Mouse (Mus musculus) intestine, postnatal 0 days (tissue): ENCODE data around the gene Adcyap1. TPM values are rescaled to one million over a fixed set of nuclear protein-coding genes. Genes with fewer than 3 reads are reported as not detected.

Source experiments
- ATAC-seq: fragments of 200-750 bp; cut with Nextera tagmentation; 2 replicates; pipeline ENCODE4 v1.8.0; 2017; ENCODE audit warnings: mild to moderate bottlenecking, moderate TSS enrichment, moderate library complexity
- H3K27ac ChIP-seq: fragments of 300-500 bp; sonication (generic); 2 replicates; pipeline ENCODE4 v1.5.1; 2014; ENCODE audit warnings: mild to moderate bottlenecking, low read depth, low read length, moderate library complexity
- H3K27me3 ChIP-seq: fragments of 300-500 bp; sonication (generic); replicated peaks from 2 replicates; pipeline ENCODE4 v1.6.1; 2014; ENCODE audit warnings: low read length, mixed read lengths; ENCODE audit not compliant: control insufficient read depth, insufficient read depth
- H3K36me3 ChIP-seq: fragments of 300-500 bp; sonication (generic); 2 replicates; pipeline ENCODE4 v1.6.1; 2014; ENCODE audit warnings: mild to moderate bottlenecking, moderate library complexity; ENCODE audit not compliant: control insufficient read depth, insufficient read depth
- H3K4me1 ChIP-seq: fragments of 300-500 bp; sonication (generic); replicated peaks from 2 replicates; pipeline ENCODE4 v1.6.1; 2014; ENCODE audit warnings: antibody characterized with exemption, low read length, mixed read lengths; ENCODE audit not compliant: control insufficient read depth, insufficient read depth
- H3K4me2 ChIP-seq: fragments of 300-500 bp; sonication (generic); replicated peaks from 2 replicates; pipeline ENCODE4 v1.6.1; 2014; ENCODE audit warnings: low read depth, mild to moderate bottlenecking, moderate library complexity
- H3K4me3 ChIP-seq: fragments of 300-500 bp; sonication (generic); 2 replicates; pipeline ENCODE4 v1.5.1; 2014; ENCODE audit warnings: low read depth, low read length
- H3K9ac ChIP-seq: fragments of 300-500 bp; sonication (generic); 2 replicates; pipeline ENCODE4 v1.6.1; 2014; ENCODE audit warnings: mild to moderate bottlenecking, low read depth, low read length
- H3K9me3 ChIP-seq: fragments of 300-500 bp; sonication (generic); 2 replicates; pipeline ENCODE4 v1.6.1; 2016; ENCODE audit warnings: mixed run types; ENCODE audit not compliant: control insufficient read depth
- CTCF ChIP-seq: sonication (generic); IDR thresholded peaks from 2 replicates; pipeline ENCODE4 v1.5.1; 2016; ENCODE audit warnings: low read depth, mild to moderate bottlenecking, control low read depth, antibody characterized with exemption, moderate library complexity
- WGBS: fragments of 180-500 bp; shearing (Covaris S2); extraction: QIAGEN DNeasy Blood & Tissue Kit; methylation state at CpG from one replicate; pipeline ENCODE4 v1.1.7; 2014; 5-methylcytosine and 5-hydroxymethylcytosine counted together
- polyA plus RNA-seq: library from polyadenylated mRNA; unstranded; fragments of >200 nt; fragmentation: Nextera tagmentation; extraction: Ambion mirVana; gene quantifications from 2 replicates; pipeline ENCODE4 v1.2.1, GENCODE M21; 2015

The Adcyap1 gene
- polyA plus RNA-seq, 1 experiment from 2014 or later, result 0.99 TPM

GRCm38 (mm10) chr17:93217785-93218184 is 19.0 kb downstream of the Adcyap1 start:
- WGBS, result 78% methylated on average over 6 of the region's 6 CpGs
- H3K27me3 ChIP-seq, result no peaks in the 10 kb centered on the region
- no peak overlapping the region for H3K4me3 ChIP-seq
- no peaks in the 10 kb centered on the region for H3K36me3 ChIP-seq
- no peak overlapping the region for H3K4me2 ChIP-seq
- TF ChIP-seq CTCF, result no peak
- H3K27ac ChIP-seq, result no peak overlapping the region
- no peaks in the 10 kb centered on the region for H3K4me1 ChIP-seq
- no peak overlapping the region for H3K9ac ChIP-seq
- no peaks in the 10 kb centered on the region for H3K9me3 ChIP-seq
- ATAC-seq, result no peak

DNA sequence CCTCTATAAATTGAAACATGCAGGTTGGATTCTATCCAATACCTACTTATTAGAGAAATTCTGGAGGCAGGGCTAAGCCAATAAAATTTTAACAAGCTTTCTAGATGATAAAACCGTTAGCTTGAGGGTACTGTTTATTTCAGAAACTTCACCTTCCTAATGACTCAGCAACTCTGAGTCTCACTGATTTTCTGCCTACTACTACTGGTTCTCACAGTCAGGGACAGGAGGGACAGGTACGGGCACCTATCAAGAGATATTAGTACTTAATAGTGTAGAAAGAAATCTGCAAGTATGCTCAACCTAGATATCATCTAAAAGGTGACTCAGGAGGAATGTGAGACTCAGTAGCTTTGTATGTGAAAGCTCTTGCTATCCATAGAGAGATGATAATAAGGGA is 19.8 kb downstream of the Adcyap1 start:
- H3K4me1 ChIP-seq, result no peaks in the 10 kb centered on the region
- H3K36me3 ChIP-seq, result no peaks in the 10 kb centered on the region
- 67% methylated on average over 2 of the region's 2 CpGs for WGBS
- no peak for TF ChIP-seq CTCF
- no peaks in the 10 kb centered on the region for H3K27me3 ChIP-seq
- H3K27ac ChIP-seq, result no peak overlapping the region
- no peak overlapping the region for H3K9ac ChIP-seq
- no peaks in the 10 kb centered on the region for H3K9me3 ChIP-seq
- no peak for ATAC-seq
- no peak overlapping the region for H3K4me2 ChIP-seq
- H3K4me3 ChIP-seq, result no peak overlapping the region

GRCm38 (mm10) chr17:93237355-93237754 is 38.5 kb downstream of the Adcyap1 start:
- Histone ChIP-seq H3K4me3 (no peak overlapping the region), H3K36me3 (no peaks in the 10 kb centered on the region), H3K9me3 (no peaks in the 10 kb centered on the region), H3K4me2 (no peak overlapping the region), H3K9ac (no peak overlapping the region), H3K27me3 (no peaks in the 10 kb centered on the region), H3K27ac (no peak overlapping the region), H3K4me1 (no peaks in the 10 kb centered on the region)
- ATAC-seq, result no peak
- TF ChIP-seq CTCF, result no peak
